Mouse (Mus musculus) spleen, adult 2 months (tissue): ENCODE results near the gene Slc24a1.

ENCODE experiments used
- CTCF ChIP-seq: fragments of 200-500 bp; IDR thresholded peaks from 2 replicates; pipeline ENCODE4 v1.5.1; 2011; ENCODE audit warnings: mild to moderate bottlenecking, inconsistent platforms; ENCODE audit not compliant: insufficient read depth, insufficient read length, insufficient replicate concordance; ENCODE audit errors: extremely low read depth
- POLR2A ChIP-seq: fragments of 200-500 bp; IDR thresholded peaks from 2 replicates; pipeline ENCODE4 v1.6.1; 2011; ENCODE audit warnings: low read depth, low read length, inconsistent platforms

- no peak for TF ChIP-seq POLR2A
- TF ChIP-seq CTCF, result no peak
Measured at GRCm38 (mm10) chr9:64951161-64951657, at the start of gene Slc24a1.
